Mouse (Mus musculus) liver, postnatal 0 days (tissue): ENCODE data around the gene Tas2r121.

Source experiments
- CTCF ChIP-seq: sonication (generic); IDR thresholded peaks from 2 replicates; pipeline ENCODE4 v1.5.1; 2016; ENCODE audit warnings: antibody characterized with exemption, low read depth
- EP300 ChIP-seq: IDR thresholded peaks from 2 replicates; pipeline ENCODE4 v1.6.1; 2016; ENCODE audit warnings: antibody characterized with exemption, low read depth, mild to moderate bottlenecking

- TF ChIP-seq CTCF (no peak), EP300 (no peak)
Measured at GRCm38 (mm10) chr6:132711828-132712227, 11.0 kb upstream of the Tas2r121 start, which contains the start of gene Tas2r122.
